Comparison of ENCODE assay signal across 7 mouse cellular contexts in the genomic region with DNA sequence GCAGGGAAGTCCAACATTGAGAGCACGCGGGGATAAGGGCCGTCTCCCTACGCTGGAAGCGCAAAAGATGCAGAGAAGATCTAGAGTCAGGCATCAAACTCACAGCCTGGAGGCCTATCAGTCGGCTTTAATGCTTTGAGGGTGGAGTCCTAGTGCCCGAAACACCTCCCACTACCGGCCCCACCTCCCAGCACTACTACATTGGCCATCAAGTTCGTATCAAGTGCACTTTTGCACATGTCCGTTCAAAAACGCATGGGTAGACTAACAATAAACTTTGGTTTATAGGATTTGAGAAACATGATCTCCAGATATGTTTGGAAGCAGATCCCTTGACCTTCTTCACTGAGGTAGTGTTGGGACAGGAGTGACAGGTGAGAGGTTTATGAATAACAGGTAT. TPM values are rescaled to one million over a fixed set of nuclear protein-coding genes. Genes with fewer than 3 reads are reported as not detected.
DNase-seq lines count a peak whose midpoint lies in the region; ATAC-seq and TF ChIP-seq lines count a peak whose summit lies in the region.

No protein-coding gene starts in this region.

- peak overlapping the region; percentile 76 to 84 for H3K4me3 ChIP-seq in ES-E14 (ENCODE audit: insufficient read depth in 1 of 2, low read depth in 1 of 2, low read length in 2 of 2, poor library complexity in 1 of 2, severe bottlenecking in 1 of 2)
- H3K4me3 ChIP-seq in forebrain, embryonic 12.5 days (replicated peaks) = peak overlapping the region; percentile 94
- H3K4me3 ChIP-seq in liver, embryonic 15.5 days (replicated peaks) = peak overlapping the region; percentile 88

- H3K4me2 ChIP-seq in forebrain, embryonic 12.5 days = peak overlapping the region; percentile 65
- peak overlapping the region; percentile 96 for H3K4me2 ChIP-seq in liver, embryonic 15.5 days

- H3K4me1 ChIP-seq in ES-E14 (ENCODE audit: control insufficient read depth in 2 of 2, insufficient read depth in 2 of 2, low read length in 2 of 2, poor library complexity in 1 of 2) = peaks cover 0 to 2% of the 10 kb centered on the region in 2 experiments; a peak in 3 of 4 replicates
- peaks cover 34% of the 10 kb centered on the region for H3K4me1 ChIP-seq in forebrain, embryonic 12.5 days
- H3K4me1 ChIP-seq in liver, embryonic 15.5 days (replicated peaks) = peaks cover 32% of the 10 kb centered on the region

- peak overlapping the region; percentile 71; the same call in 1 of the 2 replicates for H3K27ac ChIP-seq in ES-E14 (ENCODE audit: insufficient read depth, low read depth, low read length, poor library complexity, severe bottlenecking)
- H3K27ac ChIP-seq in forebrain, embryonic 12.5 days = peak overlapping the region; percentile 99
- peak overlapping the region; percentile 98 for H3K27ac ChIP-seq in liver, embryonic 15.5 days (replicated peaks)

- no peaks in the 10 kb centered on the region for H3K9me3 ChIP-seq in ES-E14 (ENCODE audit: control insufficient read depth, insufficient read depth, low read depth, low read length)
- no peaks in the 10 kb centered on the region for H3K9me3 ChIP-seq in forebrain, embryonic 12.5 days
- H3K9me3 ChIP-seq in liver, embryonic 15.5 days (replicated peaks) = no peaks in the 10 kb centered on the region

- ATAC-seq in forebrain, embryonic 12.5 days (ENCODE audit: low FRiP score) = no peak
- ATAC-seq in liver, embryonic 15.5 days (ENCODE audit: insufficient read depth) = peak; percentile 48

- no peaks in the 10 kb centered on the region for H3K36me3 ChIP-seq in ES-E14 (ENCODE audit: control insufficient read depth, insufficient read depth, low read length, poor library complexity, severe bottlenecking)
- H3K36me3 ChIP-seq in forebrain, embryonic 12.5 days (replicated peaks) = no peaks in the 10 kb centered on the region
- no peaks in the 10 kb centered on the region for H3K36me3 ChIP-seq in liver, embryonic 15.5 days (replicated peaks)

- H3K27me3 ChIP-seq in forebrain, embryonic 12.5 days = no peaks in the 10 kb centered on the region; the same call in 1 of the 2 replicates
- peaks cover 14% of the 10 kb centered on the region; the same call in 1 of the 2 replicates for H3K27me3 ChIP-seq in liver, embryonic 15.5 days

- in situ Hi-C loops in ES-E14 (cut with MboI; ENCODE audit: low sequenced_read_pairs in 2 of 2, unreplicated experiment in 2 of 2) = no loop called here

- 6% methylated on average over 11 of the region's 11 CpGs for WGBS in forebrain, embryonic 12.5 days
- WGBS in liver, embryonic 15.5 days (ENCODE audit: insufficient replicate concordance) = 2% methylated on average over 11 of the region's 11 CpGs

- peak; percentile 65 for DNase-seq in ES-E14 (ENCODE audit: low read depth, low spot score)
- peak; percentile 74 for DNase-seq in adrenal gland, postnatal 10 days
- peak; percentile 88 for DNase-seq in induced T-regulatory cell, adult 2 months (ENCODE audit: low read depth)
- DNase-seq in neural tube, embryonic 10.5 days (ENCODE audit: extremely low spot score, low spot score) = peak; percentile 57
- DNase-seq in thymus, postnatal 0 days (ENCODE audit: low spot score) = peak; percentile 69

- H3K9ac ChIP-seq in ES-E14 (ENCODE audit: insufficient read depth, low read depth, low read length, poor library complexity, severe bottlenecking) = peak overlapping the region; percentile 83; the same call in 1 of the 2 replicates
- peak overlapping the region; percentile 65 for H3K9ac ChIP-seq in forebrain, embryonic 12.5 days
- peak overlapping the region; percentile 98 for H3K9ac ChIP-seq in liver, embryonic 15.5 days

TF ChIP-seq in ES-E14, 5 proteins besides CTCF, POLR2A, EP300 and RAD21:
- TF ChIP-seq ZNF384 (IDR thresholded peaks at IDR 0.05; ENCODE audit: low read depth, low read length) (no peak), MAFK (IDR thresholded peaks at IDR 0.05; ENCODE audit: insufficient read depth, low read depth, low read length) (no peak), ZC3H11A (IDR thresholded peaks at IDR 0.05; ENCODE audit: borderline replicate concordance, low read depth, low read length) (no peak), CHD2 (IDR thresholded peaks at IDR 0.05; ENCODE audit: low read depth, low read length) (no peak), HCFC1 (IDR thresholded peaks at IDR 0.05; ENCODE audit: borderline replicate concordance, insufficient read depth, low read length) (no peak)

RNA-seq across cellular contexts. Expression of gene Hnrnpr, which starts 1.0 kb away (rescaled TPM):
- total RNA-seq in ES-E14 (2012; rRNA removed) = 58.1 and 73.4 TPM in 2 replicates
- 10 to 100 TPM; 67.4 to 94.7 TPM for total RNA-seq in adrenal gland, postnatal 10 days (2021)
- polyA plus RNA-seq in forebrain, embryonic 12.5 days (2016; fragmentation: Nextera tagmentation; extraction: Ambion mirVana) = 256 and 266 TPM in 2 replicates
- polyA plus RNA-seq in liver, embryonic 15.5 days (2015; fragmentation: Nextera tagmentation; extraction: Ambion mirVana) = 49.4 and 49.6 TPM in 2 replicates
- 113 and 119 TPM in 2 replicates for polyA plus RNA-seq in thymus, postnatal 0 days (2015; fragmentation: Nextera tagmentation; extraction: Ambion mirVana)

RNA-seq across cellular contexts. Expression of gene Zfp46, which starts 25.3 kb away (rescaled TPM):
- total RNA-seq in ES-E14 (2012; rRNA removed) = 5.8 and 6.1 TPM in 2 replicates
- total RNA-seq in adrenal gland, postnatal 10 days (2021) = 10 to 100 TPM; 23.3 to 33.0 TPM
- polyA plus RNA-seq in forebrain, embryonic 12.5 days (2016; fragmentation: Nextera tagmentation; extraction: Ambion mirVana) = 25.8 and 38.1 TPM in 2 replicates
- 2.6 and 3.4 TPM in 2 replicates for polyA plus RNA-seq in liver, embryonic 15.5 days (2015; fragmentation: Nextera tagmentation; extraction: Ambion mirVana)
- polyA plus RNA-seq in thymus, postnatal 0 days (2015; fragmentation: Nextera tagmentation; extraction: Ambion mirVana) = 7.5 and 8.2 TPM in 2 replicates
